Mouse (Mus musculus) bone marrow macrophage, adult 2 months (primary cell): Measurements from ENCODE around the gene Tead1.

Experiments used
- CTCF ChIP-seq: IDR thresholded peaks from 2 replicates; pipeline ENCODE4 v1.5.1; 2012; ENCODE audit warnings: low read depth, mild to moderate bottlenecking, low read length, moderate library complexity
- POLR2A ChIP-seq: IDR thresholded peaks from 2 replicates; pipeline ENCODE4 v1.6.1; 2012; ENCODE audit warnings: mild to moderate bottlenecking, low read depth, low read length, borderline replicate concordance

DNA sequence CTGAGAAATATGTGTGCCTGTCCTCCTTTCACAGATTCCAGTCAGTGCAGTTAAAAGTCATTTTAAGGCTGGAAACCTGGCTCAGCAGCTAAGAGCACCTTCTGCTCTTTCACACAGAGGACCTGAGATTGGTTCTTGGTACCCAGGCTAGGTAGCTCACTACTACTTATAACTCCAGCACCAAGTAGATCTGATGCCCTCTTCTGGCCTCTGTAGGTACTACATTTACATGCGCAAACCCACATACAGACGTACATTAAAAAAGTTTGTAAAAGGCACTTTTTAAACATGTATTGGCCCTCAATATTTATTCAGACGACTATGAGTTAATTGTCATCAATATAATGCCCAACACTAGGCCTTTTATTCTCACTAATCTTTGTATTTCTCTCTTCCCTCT lies 105.2 kb downstream of the Tead1 start:
- TF ChIP-seq POLR2A (no peak), CTCF (no peak)
